Mouse (Mus musculus) midbrain, embryonic 15.5 days (tissue): ENCODE measurements at regions not wholly inside any gene's neighbourhood (a gene's known extent, or its start where the extent isn't known, plus 50 kb on each side); places are given as distances from the start of the nearest gene placed in this dataset.
"Not testable (repeated sequence)": the region's sequence is repeated elsewhere in the genome, so short reads cannot be mapped to it uniquely, and the experiment has no call there.

Experiments
- ATAC-seq: fragments of 200-750 bp; cut with Nextera tagmentation; replicated peaks from 2 replicates; pipeline ENCODE4 v1.8.0; 2017; ENCODE audit warnings: moderate TSS enrichment
- H3K27ac ChIP-seq: fragments of 300-500 bp; sonication (generic); 2 replicates; pipeline ENCODE4 v1.5.1; 2015; ENCODE audit warnings: mild to moderate bottlenecking, inconsistent platforms
- H3K27me3 ChIP-seq: fragments of 300-500 bp; sonication (generic); replicated peaks from 2 replicates; pipeline ENCODE4 v1.6.1; 2015; ENCODE audit warnings: inconsistent platforms
- H3K36me3 ChIP-seq: fragments of 300-500 bp; sonication (generic); replicated peaks from 2 replicates; pipeline ENCODE4 v1.6.1; 2015; ENCODE audit warnings: inconsistent platforms
- H3K4me1 ChIP-seq: fragments of 300-500 bp; sonication (generic); 2 replicates; pipeline ENCODE4 v1.6.1; 2015; ENCODE audit warnings: inconsistent platforms
- H3K4me2 ChIP-seq: fragments of 300-500 bp; sonication (generic); 2 replicates; pipeline ENCODE4 v1.6.1; 2015; ENCODE audit warnings: inconsistent platforms, mild to moderate bottlenecking, moderate library complexity
- H3K4me3 ChIP-seq: fragments of 300-500 bp; sonication (generic); 2 replicates; pipeline ENCODE4 v1.5.1; 2015; ENCODE audit warnings: mild to moderate bottlenecking, inconsistent platforms
- H3K9ac ChIP-seq: fragments of 300-500 bp; sonication (generic); 2 replicates; pipeline ENCODE4 v1.6.1; 2015; ENCODE audit warnings: mild to moderate bottlenecking, inconsistent platforms
- H3K9me3 ChIP-seq: fragments of 300-500 bp; sonication (generic); 2 replicates; pipeline ENCODE4 v1.6.1; 2016; ENCODE audit warnings: inconsistent platforms
- WGBS: fragments of 180-500 bp; shearing (Covaris S2); methylation state at CpG from one replicate; pipeline ENCODE4 v1.1.7; 2015; ENCODE audit warnings: mixed read lengths; 5-methylcytosine and 5-hydroxymethylcytosine counted together

DNA sequence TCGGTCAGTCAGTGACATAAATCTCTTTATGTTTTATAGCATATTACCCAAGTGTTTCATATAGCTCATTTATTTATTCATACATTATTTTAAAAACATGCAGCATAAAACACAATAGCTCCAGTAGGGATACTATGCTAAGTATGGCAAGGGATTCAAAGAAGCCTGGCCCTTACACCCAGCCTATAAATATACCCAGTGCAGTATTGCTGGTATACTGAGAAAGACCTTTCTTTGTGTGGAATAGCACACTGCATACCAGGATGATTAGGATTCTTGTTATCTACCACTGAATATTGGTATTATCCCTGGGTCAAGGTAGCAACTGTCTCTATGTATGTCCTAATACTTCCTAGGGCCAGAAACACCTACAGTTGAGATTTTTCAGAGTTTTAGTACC, 389.4 kb downstream of the 1190002N15Rik start:
- Histone ChIP-seq H3K9ac (no peak overlapping the region), H3K27ac (no peak overlapping the region), H3K36me3 (no peaks in the 10 kb centered on the region), H3K9me3 (no peaks in the 10 kb centered on the region), H3K4me2 (no peak overlapping the region), H3K4me3 (no peak overlapping the region), H3K4me1 (no peaks in the 10 kb centered on the region), H3K27me3 (no peaks in the 10 kb centered on the region)
- 98% methylated on average over 1 of the region's 1 CpGs for WGBS
- ATAC-seq = no peak

DNA sequence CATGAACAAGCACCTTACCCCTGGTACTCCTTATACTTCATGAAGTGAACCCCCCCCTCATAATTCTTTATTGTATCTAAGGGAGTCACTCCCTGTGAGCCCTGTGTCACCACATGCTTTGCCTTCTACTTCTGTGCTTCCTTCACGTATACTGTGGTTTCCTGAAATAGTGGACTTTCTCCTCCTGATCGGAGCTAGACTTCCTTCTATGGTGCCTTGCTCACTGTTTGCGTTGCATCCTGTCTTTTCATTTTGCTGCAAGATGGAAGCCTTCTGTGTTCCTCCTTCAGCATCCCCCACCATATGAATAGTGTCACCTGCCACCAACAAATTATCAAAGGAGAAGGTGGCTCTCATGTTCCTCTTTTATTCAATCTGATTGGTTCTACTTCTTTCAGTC, 391.1 kb downstream of the 1190002N15Rik start:
- no peak for ATAC-seq

DNA sequence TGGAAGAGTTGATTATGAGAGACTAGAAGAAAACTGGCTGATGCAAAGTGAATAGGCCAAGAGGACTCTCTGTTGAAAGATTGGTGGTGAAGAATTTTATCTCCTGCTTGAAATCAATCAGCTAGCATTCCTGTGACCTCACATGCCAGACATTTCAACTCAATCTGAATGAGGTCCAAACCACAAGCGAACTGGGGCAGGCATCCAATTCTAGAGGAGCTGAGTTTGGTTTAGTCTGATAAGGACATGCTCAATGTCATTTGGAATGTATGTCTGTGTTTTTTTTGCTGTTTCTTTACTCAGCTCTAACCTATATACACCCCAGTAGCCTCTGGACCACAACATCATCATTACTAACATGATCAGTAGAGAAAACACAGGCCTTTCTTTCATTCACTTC, 401.4 kb downstream of the 1190002N15Rik start:
- WGBS = 79% methylated on average over 1 of the region's 1 CpGs
- Histone ChIP-seq H3K9me3 (no peaks in the 10 kb centered on the region), H3K27ac (no peak overlapping the region), H3K4me1 (no peaks in the 10 kb centered on the region), H3K9ac (no peak overlapping the region), H3K27me3 (no peaks in the 10 kb centered on the region), H3K36me3 (no peaks in the 10 kb centered on the region), H3K4me2 (no peak overlapping the region), H3K4me3 (no peak overlapping the region)
- no peak for ATAC-seq

More for the DNA sequence above, 391.1 kb downstream of the 1190002N15Rik start:
- Histone ChIP-seq H3K27ac (no peak overlapping the region), H3K4me3 (no peak overlapping the region), H3K27me3 (no peaks in the 10 kb centered on the region), H3K4me2 (no peak overlapping the region), H3K36me3 (no peaks in the 10 kb centered on the region), H3K9me3 (no peaks in the 10 kb centered on the region), H3K4me1 (no peaks in the 10 kb centered on the region), H3K9ac (no peak overlapping the region)
- WGBS = 85% methylated on average over 3 of the region's 3 CpGs

DNA sequence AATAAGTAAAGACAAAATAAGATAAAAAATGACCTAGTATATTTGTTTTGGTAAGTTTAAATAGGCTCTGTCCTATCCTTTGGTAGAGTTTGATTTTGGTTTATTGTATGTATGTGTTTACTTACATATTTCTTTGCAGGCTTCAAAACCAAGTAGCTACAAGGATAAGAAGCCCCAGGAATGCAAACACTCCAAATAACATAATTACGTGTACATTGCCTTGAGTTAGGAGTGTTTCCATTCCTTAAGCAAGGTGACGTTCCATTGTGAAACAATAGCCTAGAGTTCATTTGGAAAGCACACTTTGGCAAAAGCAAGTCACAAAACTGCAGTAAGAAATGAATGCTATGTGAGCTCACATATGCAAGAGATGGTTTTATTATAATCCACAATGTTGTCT, 404.2 kb downstream of the 1190002N15Rik start:
- no peaks in the 10 kb centered on the region for H3K27me3 ChIP-seq
- H3K27ac ChIP-seq = no peak overlapping the region
- H3K9ac ChIP-seq = no peak overlapping the region
- no peaks in the 10 kb centered on the region for H3K36me3 ChIP-seq
- no peak overlapping the region for H3K4me2 ChIP-seq
- no peaks in the 10 kb centered on the region for H3K9me3 ChIP-seq
- H3K4me3 ChIP-seq = no peak overlapping the region
- WGBS = 92% methylated on average over 2 of the region's 2 CpGs
- no peaks in the 10 kb centered on the region for H3K4me1 ChIP-seq
- no peak for ATAC-seq

DNA sequence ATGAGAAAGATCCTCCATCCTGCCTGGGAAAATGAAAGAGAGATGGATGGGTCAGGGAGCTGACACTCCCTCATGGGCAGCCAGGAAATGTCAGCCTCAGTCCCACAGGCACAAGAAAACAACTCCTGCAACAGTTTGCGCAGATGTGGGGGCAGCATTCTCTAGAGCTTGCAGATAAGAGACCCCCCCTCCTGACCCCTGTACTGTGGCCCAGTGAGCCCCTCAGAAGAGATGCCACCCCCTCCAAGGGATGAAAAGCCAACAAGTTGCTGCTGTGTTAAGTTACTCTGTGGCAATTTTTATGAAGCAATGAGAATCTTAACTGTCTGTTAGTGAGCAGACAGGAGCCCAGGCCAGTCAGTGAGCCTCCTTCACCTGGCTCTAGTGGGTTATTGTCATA, 406.5 kb downstream of the 1190002N15Rik start:
- H3K36me3 ChIP-seq = no peaks in the 10 kb centered on the region

DNA sequence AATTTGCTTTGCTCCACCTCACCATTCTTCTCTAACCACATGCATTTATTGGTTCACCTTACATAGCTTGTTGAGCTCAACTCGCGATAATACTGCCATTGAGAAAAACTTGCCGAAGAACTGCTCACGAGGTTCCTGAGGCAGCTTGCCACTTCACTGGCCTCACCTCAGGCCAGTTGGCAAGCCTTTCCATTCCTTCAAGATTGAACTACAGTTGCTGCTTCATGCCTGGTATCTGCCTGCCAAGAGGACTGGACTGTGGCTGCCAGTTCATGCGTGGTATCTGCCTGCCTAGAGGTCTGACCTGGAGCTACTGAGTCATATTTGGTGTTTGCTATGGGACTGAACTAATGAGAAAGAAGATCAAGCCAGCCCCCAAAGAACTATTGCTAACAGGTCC, 420.9 kb downstream of the 1190002N15Rik start:
- H3K4me3 ChIP-seq = no peak overlapping the region
- 94% methylated on average over 5 of the region's 5 CpGs for WGBS

More for the DNA sequence above, 406.5 kb downstream of the 1190002N15Rik start:
- H3K4me1 ChIP-seq = no peaks in the 10 kb centered on the region
- no peaks in the 10 kb centered on the region for H3K9me3 ChIP-seq
- H3K4me2 ChIP-seq = no peak overlapping the region
- no peak overlapping the region for H3K4me3 ChIP-seq
- no peak overlapping the region for H3K9ac ChIP-seq
- no peak for ATAC-seq
- 84% methylated on average over 1 of the region's 1 CpGs for WGBS
- H3K27ac ChIP-seq = no peak overlapping the region
- H3K27me3 ChIP-seq = no peaks in the 10 kb centered on the region

DNA sequence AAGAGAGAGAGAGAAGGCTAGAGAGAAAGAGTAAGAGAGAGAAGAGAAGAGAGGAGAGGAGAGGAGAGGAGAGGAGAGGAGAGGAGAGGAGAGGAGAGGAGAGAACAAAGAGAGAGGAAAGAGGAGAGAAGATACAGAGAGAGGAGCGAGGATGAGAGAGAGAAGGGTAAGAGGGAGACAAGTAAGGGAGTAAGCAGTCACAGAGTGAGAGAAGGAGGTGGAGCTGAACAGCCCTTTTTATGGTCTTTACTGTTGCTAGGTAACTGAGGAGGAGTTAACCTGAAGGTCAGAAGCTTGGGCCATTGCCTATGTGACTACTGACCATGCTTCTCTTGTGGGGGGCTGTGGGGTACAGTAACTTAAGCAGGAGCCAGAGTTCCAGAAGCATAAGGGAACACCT, 430.2 kb downstream of the 1190002N15Rik start:
- H3K4me2 ChIP-seq, H3K9me3 ChIP-seq, H3K27ac ChIP-seq, ATAC-seq, H3K9ac ChIP-seq, H3K4me3 ChIP-seq, H3K27me3 ChIP-seq, H3K4me1 ChIP-seq, H3K36me3 ChIP-seq: not testable (repeated sequence)
- WGBS = 62% methylated on average over 1 of the region's 1 CpGs

More for the DNA sequence above, 420.9 kb downstream of the 1190002N15Rik start:
- no peak for ATAC-seq
- H3K27me3 ChIP-seq = no peaks in the 10 kb centered on the region
- H3K9ac ChIP-seq = no peak overlapping the region
- no peak overlapping the region for H3K27ac ChIP-seq
- H3K4me1 ChIP-seq = no peaks in the 10 kb centered on the region
- no peak overlapping the region for H3K4me2 ChIP-seq
- no peaks in the 10 kb centered on the region for H3K36me3 ChIP-seq
- H3K9me3 ChIP-seq = no peaks in the 10 kb centered on the region

DNA sequence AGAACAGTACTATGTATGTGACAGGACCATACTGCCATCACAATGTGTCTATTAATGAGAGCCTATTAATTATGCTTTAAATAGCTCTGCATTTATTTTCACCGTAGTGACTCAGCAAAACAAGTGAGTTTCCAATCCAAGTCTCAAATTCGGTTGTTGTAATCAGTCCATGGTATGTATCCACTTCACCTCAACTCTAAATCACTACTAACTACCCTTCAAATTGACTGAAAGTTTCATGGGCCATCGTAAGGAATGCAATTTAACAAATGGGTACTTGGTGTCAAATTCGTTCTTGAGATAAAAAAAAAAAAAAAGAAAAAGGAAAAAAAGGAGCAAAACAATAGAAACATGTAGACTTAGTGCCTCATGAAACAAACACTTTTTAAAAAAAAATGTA, 433.2 kb downstream of the 1190002N15Rik start:
- no peak overlapping the region for H3K4me3 ChIP-seq
- H3K4me1 ChIP-seq = no peaks in the 10 kb centered on the region
- H3K27me3 ChIP-seq = no peaks in the 10 kb centered on the region
- ATAC-seq = no peak
- no peaks in the 10 kb centered on the region for H3K9me3 ChIP-seq
- H3K27ac ChIP-seq = no peak overlapping the region
- H3K4me2 ChIP-seq = no peak overlapping the region
- 86% methylated on average over 4 of the region's 4 CpGs for WGBS
- no peaks in the 10 kb centered on the region for H3K36me3 ChIP-seq
- H3K9ac ChIP-seq = no peak overlapping the region

DNA sequence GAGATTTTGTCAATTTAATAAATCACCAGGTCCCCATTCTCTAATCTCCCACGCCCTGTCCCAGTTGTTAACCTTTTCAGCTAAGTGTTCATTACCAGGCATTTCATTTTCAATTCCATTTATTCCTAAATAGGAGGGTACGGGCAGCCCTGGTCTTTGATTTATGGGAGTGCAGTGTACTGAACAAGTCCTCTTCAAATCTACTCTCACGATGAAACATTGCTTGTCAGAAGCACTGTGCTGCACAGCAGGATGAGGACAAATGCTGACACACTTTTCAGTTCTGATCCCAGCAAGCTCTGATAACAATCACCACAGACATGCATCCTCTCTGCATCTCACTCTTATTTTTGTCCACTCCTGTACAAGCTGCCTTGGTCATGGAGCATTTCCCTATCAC, 435.9 kb downstream of the 1190002N15Rik start:
- H3K4me1 ChIP-seq = no peaks in the 10 kb centered on the region
- 64% methylated on average over 3 of the region's 3 CpGs for WGBS
- no peak for ATAC-seq
- H3K27me3 ChIP-seq = no peaks in the 10 kb centered on the region
- H3K9ac ChIP-seq = no peak overlapping the region
- H3K4me3 ChIP-seq = no peak overlapping the region
- H3K36me3 ChIP-seq = no peaks in the 10 kb centered on the region
- no peak overlapping the region for H3K27ac ChIP-seq
- no peaks in the 10 kb centered on the region for H3K9me3 ChIP-seq
- H3K4me2 ChIP-seq = no peak overlapping the region

DNA sequence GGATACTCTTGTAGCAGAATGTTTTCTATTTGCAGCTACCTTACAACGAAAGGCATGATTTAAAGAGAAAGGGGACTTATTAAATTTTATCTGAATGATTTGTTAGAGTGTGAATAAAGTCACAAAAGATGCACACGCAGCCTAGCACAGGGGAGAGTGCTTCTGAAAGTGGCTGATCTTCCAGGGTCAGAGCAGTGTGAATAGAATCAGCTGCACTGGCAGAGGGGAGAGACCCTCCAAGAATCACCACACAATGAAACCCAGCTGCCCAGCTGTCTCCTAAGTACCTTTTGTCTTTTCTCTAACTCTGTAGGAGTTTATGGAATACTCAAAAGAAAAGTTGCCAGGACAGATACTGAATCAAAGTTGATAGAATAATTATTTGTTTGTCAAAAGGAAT, 443.1 kb downstream of the 1190002N15Rik start:
- Histone ChIP-seq H3K9ac (no peak overlapping the region), H3K4me1 (no peaks in the 10 kb centered on the region), H3K27me3 (no peaks in the 10 kb centered on the region), H3K9me3 (no peaks in the 10 kb centered on the region), H3K36me3 (no peaks in the 10 kb centered on the region), H3K4me2 (no peak overlapping the region), H3K27ac (no peak overlapping the region), H3K4me3 (no peak overlapping the region)
- 26% methylated on average over 2 of the region's 2 CpGs for WGBS
- no peak for ATAC-seq

DNA sequence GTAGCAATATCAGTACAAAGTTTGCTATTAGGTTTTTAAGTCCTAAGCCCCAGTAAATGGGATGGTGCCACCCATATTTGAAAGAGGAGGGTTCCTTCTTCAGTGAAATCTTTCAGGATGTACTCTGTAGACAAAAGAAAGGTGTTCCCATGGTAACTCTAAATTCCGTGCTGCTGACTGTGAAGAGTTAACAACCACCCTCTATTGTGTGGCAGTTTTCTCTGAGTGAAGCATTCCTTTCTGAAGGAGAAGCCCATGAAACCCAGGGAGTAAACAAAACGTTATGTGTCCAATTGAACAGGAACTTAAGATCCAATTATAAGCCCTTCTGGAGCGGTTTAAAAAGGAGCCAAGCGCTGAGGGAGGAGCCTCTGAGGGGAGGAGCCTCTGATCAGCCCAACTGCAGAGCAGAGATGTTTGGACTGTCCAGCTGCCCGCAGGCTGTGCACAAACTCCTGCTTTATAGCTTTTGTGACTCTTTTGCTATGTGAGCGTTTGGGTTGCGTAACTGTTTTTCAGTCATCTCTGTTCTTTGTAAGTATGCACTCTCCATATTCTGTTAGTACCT, 446.1 kb downstream of the 1190002N15Rik start:
- peak; percentile 67 for ATAC-seq
- Histone ChIP-seq H3K4me3 (no peak overlapping the region), H3K36me3 (no peaks in the 10 kb centered on the region), H3K27me3 (no peaks in the 10 kb centered on the region), H3K9ac (no peak overlapping the region), H3K4me2 (no peak overlapping the region), H3K4me1 (no peaks in the 10 kb centered on the region), H3K27ac (no peak overlapping the region), H3K9me3 (no peaks in the 10 kb centered on the region)
- 36% methylated on average over 7 of the region's 7 CpGs for WGBS

DNA sequence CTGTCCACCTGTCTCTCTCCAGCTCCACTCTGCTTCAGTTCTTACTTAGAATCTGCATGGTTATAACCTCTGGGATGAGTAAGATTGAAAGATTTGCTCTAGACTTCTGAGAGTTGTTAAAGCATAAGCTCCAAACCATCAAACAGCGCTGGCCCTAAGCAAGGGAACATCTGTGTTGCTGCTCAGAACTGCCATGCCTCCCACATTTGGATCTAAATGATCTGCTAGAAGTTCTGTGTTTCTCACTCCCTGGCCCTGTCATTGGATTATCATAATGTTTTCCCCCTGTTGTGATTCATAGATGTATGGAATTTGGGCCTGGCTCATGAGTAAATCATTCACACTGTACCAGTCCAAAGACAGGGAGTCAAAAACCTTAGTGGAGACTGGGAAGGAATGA, 448.1 kb downstream of the 1190002N15Rik start:
- no peaks in the 10 kb centered on the region for H3K4me1 ChIP-seq
- 83% methylated on average over 1 of the region's 1 CpGs for WGBS
- no peak overlapping the region for H3K4me3 ChIP-seq
- no peak overlapping the region for H3K27ac ChIP-seq
- no peaks in the 10 kb centered on the region for H3K36me3 ChIP-seq
- no peaks in the 10 kb centered on the region for H3K9me3 ChIP-seq
- no peaks in the 10 kb centered on the region for H3K27me3 ChIP-seq
- no peak for ATAC-seq
- H3K4me2 ChIP-seq = no peak overlapping the region
- no peak overlapping the region for H3K9ac ChIP-seq

DNA sequence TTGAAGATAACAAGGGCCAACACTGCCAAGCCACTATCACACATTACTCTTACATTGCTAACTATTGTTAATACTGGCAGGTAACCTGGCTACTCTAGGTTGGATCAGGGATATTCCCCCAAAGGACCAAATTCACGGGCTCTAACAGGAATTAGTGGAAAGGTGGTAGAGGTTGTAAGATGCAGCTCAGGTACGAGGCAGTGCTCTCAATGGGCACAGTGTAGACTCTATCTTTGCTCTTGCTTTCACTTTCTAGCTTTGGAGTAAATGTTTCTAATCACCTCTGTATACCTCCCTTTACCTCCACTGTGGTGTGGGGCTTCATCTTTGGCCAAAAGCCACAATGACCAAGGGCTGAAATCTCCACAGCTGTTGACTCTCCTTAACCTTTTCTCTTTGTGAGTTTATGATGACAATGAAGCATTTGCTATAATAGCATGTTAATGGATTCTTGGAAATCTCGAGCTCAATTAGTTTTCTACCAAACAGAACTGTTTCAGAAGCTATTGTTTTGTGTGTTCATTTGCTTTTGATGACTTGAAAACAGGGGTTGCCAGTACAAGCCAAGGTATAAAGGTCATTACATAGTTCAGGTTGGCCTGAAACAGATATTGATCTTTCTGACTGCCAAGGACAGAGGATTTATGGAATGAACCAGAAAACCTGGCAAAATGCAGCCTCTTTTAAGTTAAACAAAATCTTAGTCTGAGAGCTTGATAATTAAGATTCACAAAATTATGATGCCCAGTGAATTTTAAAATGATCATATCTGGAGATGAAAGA, 454.1 kb downstream of the 1190002N15Rik start:
- Histone ChIP-seq H3K27me3 (no peaks in the 10 kb centered on the region), H3K4me3 (no peak overlapping the region), H3K4me2 (no peak overlapping the region), H3K27ac (no peak overlapping the region), H3K9me3 (no peaks in the 10 kb centered on the region), H3K9ac (no peak overlapping the region), H3K4me1 (no peaks in the 10 kb centered on the region), H3K36me3 (no peaks in the 10 kb centered on the region)
- WGBS = 74% methylated on average over 3 of the region's 3 CpGs
- no peak for ATAC-seq
